Mouse (Mus musculus) MEL (cell line): ENCODE measurements at regions not wholly inside any gene's neighbourhood (a gene's known extent, or its start where the extent isn't known, plus 50 kb on each side); places are given as distances from the start of the nearest gene placed in this dataset.

Source experiments
- DNase-seq: peaks from one replicate; pipeline ENCODE4 v3.0.0; 2011; ENCODE audit warnings: low read depth, low spot score
- H3K27ac ChIP-seq: 2 replicates; pipeline ENCODE4 v1.5.1; 2012; ENCODE audit warnings: low read depth, mild to moderate bottlenecking, control low read depth, low read length, moderate library complexity; ENCODE audit not compliant: control insufficient read depth
- H3K27me3 ChIP-seq, 2 experiments: fragments of 150-350 bp in 1 of 2; sonication (generic) in 1 of 2; 2 replicates each; pipeline ENCODE4 v1.6.1; 2012; ENCODE audit warnings: low read length in 2 of 2, mild to moderate bottlenecking in 2 of 2, improper control_type of control experiment in 1 of 2, moderate library complexity in 1 of 2; ENCODE audit not compliant: insufficient read depth in 2 of 2, control insufficient read depth in 1 of 2
- H3K36me3 ChIP-seq, 2 experiments: 2 replicates each; pipeline ENCODE4 v1.6.1; 2012 to 2014; ENCODE audit warnings: low read length in 2 of 2, improper control_type of control experiment in 1 of 2, inconsistent platforms in 1 of 2, mild to moderate bottlenecking in 1 of 2; ENCODE audit not compliant: insufficient read depth in 2 of 2, control insufficient read depth in 1 of 2
- H3K4me1 ChIP-seq, 2 experiments: fragments of 150-350 bp in 1 of 2; sonication (generic) in 1 of 2; 2 replicates each; pipeline ENCODE4 v1.6.1; 2012; ENCODE audit warnings: low read length in 2 of 2, improper control_type of control experiment in 1 of 2, mild to moderate bottlenecking in 1 of 2; ENCODE audit not compliant: insufficient read depth in 2 of 2, control insufficient read depth in 1 of 2
- H3K4me3 ChIP-seq, 2 experiments: fragments of 150-350 bp in 1 of 2; sonication (generic) in 1 of 2; 2 replicates each; pipeline ENCODE4 v1.5.1; 2012; ENCODE audit warnings: low read depth in 2 of 2, low read length in 2 of 2, mild to moderate bottlenecking in 2 of 2, moderate library complexity in 2 of 2, control low read depth in 1 of 2, improper control_type of control experiment in 1 of 2; ENCODE audit not compliant: control insufficient read depth in 1 of 2, insufficient read depth in 1 of 2
- H3K79me2 ChIP-seq: 2 replicates; pipeline ENCODE4 v1.6.1; 2012; ENCODE audit warnings: mild to moderate bottlenecking, low read length, moderate library complexity; ENCODE audit not compliant: control insufficient read depth, poor library complexity, insufficient read depth
- H3K9ac ChIP-seq: 2 replicates; pipeline ENCODE4 v1.6.1; 2012; ENCODE audit warnings: low read depth, mild to moderate bottlenecking, control low read depth, low read length, moderate library complexity; ENCODE audit not compliant: control insufficient read depth, poor library complexity, severe bottlenecking
- H3K9me3 ChIP-seq: fragments of 150-350 bp; sonication (generic); replicated peaks from 2 replicates; pipeline ENCODE4 v1.6.1; 2012; ENCODE audit warnings: mild to moderate bottlenecking, low read length, improper control_type of control experiment, moderate library complexity; ENCODE audit not compliant: insufficient read depth
- CHD1 ChIP-seq: IDR thresholded peaks from 2 replicates; pipeline ENCODE4 v1.6.1; 2012; ENCODE audit warnings: low read depth, mild to moderate bottlenecking, inconsistent platforms, low read length, improper control_type of control experiment
- CHD2 ChIP-seq: IDR thresholded peaks from 2 replicates; pipeline ENCODE4 v1.6.1; 2011; ENCODE audit warnings: low read length, improper control_type of control experiment
- E2F4 ChIP-seq: IDR thresholded peaks from 2 replicates; pipeline ENCODE4 v1.6.1; 2011; ENCODE audit warnings: low read depth, low read length, improper control_type of control experiment, borderline replicate concordance
- ETS1 ChIP-seq: IDR thresholded peaks from 2 replicates; pipeline ENCODE4 v1.6.1; 2012; ENCODE audit warnings: low read depth, mild to moderate bottlenecking, inconsistent platforms, low read length, improper control_type of control experiment, moderate library complexity
- HCFC1 ChIP-seq: IDR thresholded peaks from 2 replicates; pipeline ENCODE4 v1.6.1; 2012; ENCODE audit warnings: low read depth, mild to moderate bottlenecking, inconsistent platforms, low read length, improper control_type of control experiment, moderate library complexity
- JUND ChIP-seq: IDR thresholded peaks from 2 replicates; pipeline ENCODE4 v1.6.1; 2011; ENCODE audit warnings: low read depth, mild to moderate bottlenecking, improper control_type of control experiment, low read length
- KAT2A ChIP-seq: conservative IDR thresholded peaks from 2 replicates; pipeline ENCODE4 v1.6.1; 2012; ENCODE audit warnings: low read depth, low read length, improper control_type of control experiment, inconsistent platforms
- MAFK ChIP-seq: IDR thresholded peaks from 2 replicates; pipeline ENCODE4 v1.6.1; 2011; ENCODE audit warnings: low read depth, mild to moderate bottlenecking, low read length, improper control_type of control experiment, borderline replicate concordance
- MAZ ChIP-seq: IDR thresholded peaks from 2 replicates; pipeline ENCODE4 v1.6.1; 2012; ENCODE audit warnings: low read depth, mild to moderate bottlenecking, inconsistent platforms, low read length, improper control_type of control experiment
- MEF2A ChIP-seq: IDR thresholded peaks from 2 replicates; pipeline ENCODE4 v1.6.1; 2014; ENCODE audit warnings: low read depth, mild to moderate bottlenecking, inconsistent platforms, low read length, improper control_type of control experiment; ENCODE audit not compliant: poor library complexity, insufficient replicate concordance, severe bottlenecking; ENCODE audit errors: extremely low read depth
- MXI1 ChIP-seq: IDR thresholded peaks from 2 replicates; pipeline ENCODE4 v1.6.1; 2011; ENCODE audit warnings: mild to moderate bottlenecking, low read depth, low read length, improper control_type of control experiment
- MYB ChIP-seq: IDR thresholded peaks from 2 replicates; pipeline ENCODE4 v1.6.1; 2011; ENCODE audit warnings: mild to moderate bottlenecking, low read depth, low read length, improper control_type of control experiment
- MYC ChIP-seq: IDR thresholded peaks from 2 replicates; pipeline ENCODE4 v1.6.1; 2011; ENCODE audit warnings: low read depth, mild to moderate bottlenecking, low read length, improper control_type of control experiment, moderate library complexity
- NELFE ChIP-seq: IDR thresholded peaks from 2 replicates; pipeline ENCODE4 v1.6.1; 2011; ENCODE audit warnings: low read depth, low read length, improper control_type of control experiment
- POLR2AphosphoS5 ChIP-seq: IDR thresholded peaks from 2 replicates; pipeline ENCODE4 v1.6.1; 2012; ENCODE audit warnings: low read depth, borderline replicate concordance, mild to moderate bottlenecking, inconsistent platforms, low read length, moderate library complexity, mixed read lengths
- RAD21 ChIP-seq: IDR thresholded peaks from 2 replicates; pipeline ENCODE4 v1.6.1; 2011; ENCODE audit warnings: mild to moderate bottlenecking, low read depth, low read length, improper control_type of control experiment
- RCOR1 ChIP-seq: IDR thresholded peaks from 2 replicates; pipeline ENCODE4 v1.6.1; 2012; ENCODE audit warnings: low read depth, mild to moderate bottlenecking, inconsistent platforms, low read length, improper control_type of control experiment
- SMC3 ChIP-seq: IDR thresholded peaks from 2 replicates; pipeline ENCODE4 v1.6.1; 2011; ENCODE audit warnings: low read depth, low read length, improper control_type of control experiment
- TAL1 ChIP-seq: IDR thresholded peaks from 2 replicates; pipeline ENCODE4 v1.6.1; 2012; ENCODE audit warnings: mild to moderate bottlenecking, inconsistent platforms, low read length, moderate library complexity, mixed read lengths
- TBP ChIP-seq: IDR thresholded peaks from 2 replicates; pipeline ENCODE4 v1.8.0; 2011; ENCODE audit warnings: low read depth, low read length, improper control_type of control experiment
- TCF12 ChIP-seq: IDR thresholded peaks from 2 replicates; pipeline ENCODE4 v1.6.1; 2014; ENCODE audit warnings: low read depth, mild to moderate bottlenecking, inconsistent platforms, low read length, improper control_type of control experiment, moderate library complexity
- UBTF ChIP-seq: IDR thresholded peaks from 2 replicates; pipeline ENCODE4 v1.6.1; 2012; ENCODE audit warnings: low read depth, mild to moderate bottlenecking, inconsistent platforms, low read length, improper control_type of control experiment, moderate library complexity, borderline replicate concordance; ENCODE audit not compliant: insufficient read depth
- ZKSCAN1 ChIP-seq: IDR thresholded peaks from 2 replicates; pipeline ENCODE4 v1.6.1; 2012; ENCODE audit warnings: low read depth, mild to moderate bottlenecking, inconsistent platforms, low read length, improper control_type of control experiment, moderate library complexity
- ZNF384 ChIP-seq: IDR thresholded peaks from 2 replicates; pipeline ENCODE4 v1.6.1; 2012; ENCODE audit warnings: low read depth, mild to moderate bottlenecking, inconsistent platforms, low read length, improper control_type of control experiment

- TF ChIP-seq TAL1: no peak
Measured at GRCm38 (mm10) chr9:97272061-97272460, 97.7 kb downstream of the Trim42 start (continued).

- TF ChIP-seq CHD2 (no peak), JUND (no peak), MAFK (no peak)
- no peaks in the 10 kb centered on the region for H3K27me3 ChIP-seq
- H3K36me3 ChIP-seq: no peaks in the 10 kb centered on the region
- no peak overlapping the region for H3K27ac ChIP-seq
- no peak overlapping the region for H3K9ac ChIP-seq
- DNase-seq: no peak
- H3K4me1 ChIP-seq: no peaks in the 10 kb centered on the region
- no peaks in the 10 kb centered on the region for H3K79me2 ChIP-seq
- no peaks in the 10 kb centered on the region for H3K9me3 ChIP-seq
- no peak overlapping the region for H3K4me3 ChIP-seq
Measured at GRCm38 (mm10) chr9:97247621-97248020, 122.1 kb downstream of the Trim42 start.

- Histone ChIP-seq H3K27me3 (no peaks in the 10 kb centered on the region), H3K79me2 (no peaks in the 10 kb centered on the region), H3K36me3 (no peaks in the 10 kb centered on the region), H3K9ac (no peak overlapping the region), H3K4me3 (no peak overlapping the region), H3K4me1 (no peaks in the 10 kb centered on the region), H3K9me3 (no peaks in the 10 kb centered on the region), H3K27ac (no peak overlapping the region)
- DNase-seq: no peak
- TF ChIP-seq SMC3: no peak
- no peak for TF ChIP-seq ETS1
- no peak for TF ChIP-seq E2F4
- TF ChIP-seq MAZ: no peak
- no peak for TF ChIP-seq MAFK
- no peak for TF ChIP-seq UBTF
- no peak for TF ChIP-seq TAL1
- TF ChIP-seq ZKSCAN1: no peak
- TF ChIP-seq CHD1: no peak
- TF ChIP-seq MYB: no peak
- no peak for TF ChIP-seq MXI1
- no peak for TF ChIP-seq TBP
- no peak for TF ChIP-seq NELFE
- TF ChIP-seq POLR2AphosphoS5: no peak
Measured at GRCm38 (mm10) chr9:97226074-97226473, 115.1 kb upstream of the Slc25a36 start.

- no peak overlapping the region for H3K4me3 ChIP-seq
- H3K9ac ChIP-seq: no peak overlapping the region
- no peak overlapping the region for H3K27ac ChIP-seq
- TF ChIP-seq ZKSCAN1 (no peak), HCFC1 (no peak), TCF12 (no peak), KAT2A (no peak), RCOR1 (no peak), MXI1 (no peak), E2F4 (no peak), ZNF384 (no peak), MYB (no peak), MAFK (no peak), MYC (no peak), RAD21 (no peak), TBP (no peak), CHD1 (no peak), MAZ (no peak), MEF2A (no peak)
- TF ChIP-seq, all 39 proteins: peak for 0
- no peaks in the 10 kb centered on the region for H3K36me3 ChIP-seq
- DNase-seq: no peak
- no peaks in the 10 kb centered on the region for H3K4me1 ChIP-seq
- H3K27me3 ChIP-seq: no peaks in the 10 kb centered on the region
- H3K9me3 ChIP-seq: no peaks in the 10 kb centered on the region
- H3K79me2 ChIP-seq: no peaks in the 10 kb centered on the region
Measured at GRCm38 (mm10) chr9:97224549-97224948, 113.6 kb upstream of the Slc25a36 start.
